Mouse (Mus musculus) embryo, embryonic 11 days (tissue): ENCODE results near the gene Thbs4.

Source experiments
- DNase-seq: peaks from one replicate; pipeline ENCODE4 v3.0.0-alpha.2; 2015

Gene Thbs4

DNA sequence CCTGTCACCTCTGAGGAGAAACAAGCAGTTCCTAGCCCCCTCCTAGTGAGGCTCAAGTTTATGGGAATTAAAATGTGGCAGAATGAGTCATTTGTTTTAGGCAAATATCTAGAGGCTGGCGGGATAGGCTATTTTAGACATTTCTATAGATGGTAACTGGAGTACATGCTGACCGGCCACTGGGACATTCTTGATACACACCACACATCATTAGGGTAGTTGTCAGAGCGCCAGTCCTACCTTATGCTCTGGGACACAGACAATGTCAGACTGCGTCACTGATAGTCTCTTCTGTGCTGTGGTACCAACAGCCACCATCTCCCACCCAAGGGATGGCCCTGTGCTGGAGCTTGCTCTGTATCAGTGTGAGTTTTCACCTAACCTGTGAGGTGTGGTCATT is 35.5 kb downstream of the Thbs4 start:
- DNase-seq = no peak

GRCm38 (mm10) chr13:92757972-92758585 is 36.5 kb downstream of the Thbs4 start:
- no peak for DNase-seq

DNA sequence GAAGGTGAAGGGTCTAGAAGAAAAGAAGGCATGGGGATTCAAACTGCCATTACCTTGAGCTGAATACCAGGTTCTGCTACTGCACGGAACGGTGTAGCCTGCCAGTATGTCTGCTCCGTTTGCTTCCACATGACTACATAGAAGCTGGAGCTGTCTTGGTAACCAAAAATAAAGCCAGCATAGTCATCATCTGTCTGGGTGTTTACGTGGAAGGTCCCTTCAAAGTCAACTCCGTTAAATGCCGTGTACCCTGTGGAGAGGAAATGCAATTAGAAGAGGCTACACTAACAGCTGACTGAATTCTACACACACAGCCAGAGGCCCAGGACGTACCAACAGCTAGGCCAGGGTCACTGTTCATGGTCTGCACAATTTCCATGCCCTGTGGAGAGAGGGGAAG is 39.6 kb downstream of the Thbs4 start:
- no peak for DNase-seq

GRCm38 (mm10) chr13:92753676-92754075 is 40.9 kb downstream of the Thbs4 start:
- no peak for DNase-seq

GRCm38 (mm10) chr13:92751726-92752565 is 42.7 kb downstream of the Thbs4 start:
- peak; percentile 85 for DNase-seq

- DNase-seq = peak; percentile 90
Observed at GRCm38 (mm10) chr13:92750976-92751518, 43.6 kb downstream of the Thbs4 start.

DNA sequence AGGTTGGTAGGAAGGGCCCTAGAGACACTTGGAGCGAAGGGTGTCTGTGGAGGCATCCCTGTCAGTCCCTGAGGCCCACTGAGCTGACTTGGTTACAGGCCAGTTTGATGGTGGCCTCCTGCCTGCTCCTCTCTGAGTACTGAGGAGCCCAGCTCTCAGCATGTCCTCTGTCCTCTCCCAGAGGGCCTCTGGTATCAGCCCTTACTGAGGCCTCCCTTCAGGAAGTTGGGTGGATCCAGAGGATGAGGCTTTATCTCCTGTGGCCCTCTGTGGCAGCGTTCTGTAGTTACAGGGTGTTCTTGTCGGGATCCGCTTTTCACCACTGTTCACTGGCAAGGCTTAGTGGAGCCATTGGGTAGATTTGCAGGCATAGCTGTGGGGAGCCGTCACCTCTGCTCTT is 51.3 kb downstream of the Thbs4 start:
- DNase-seq = no peak

- no peak for DNase-seq
Observed at GRCm38 (mm10) chr13:92742886-92743285, 51.7 kb downstream of the Thbs4 start.

GRCm38 (mm10) chr13:92740671-92741270 is 53.8 kb downstream of the Thbs4 start:
- DNase-seq = peak; percentile 79

GRCm38 (mm10) chr13:92739858-92740257 is 54.8 kb downstream of the Thbs4 start:
- no peak for DNase-seq

- DNase-seq = no peak
Observed at GRCm38 (mm10) chr13:92738821-92739220, 55.8 kb downstream of the Thbs4 start.

GRCm38 (mm10) chr13:92736516-92737300 is 57.9 kb downstream of the Thbs4 start:
- DNase-seq = peak; percentile 31

GRCm38 (mm10) chr13:92735693-92736092 is 58.9 kb downstream of the Thbs4 start:
- no peak for DNase-seq

- DNase-seq = no peak
Observed at GRCm38 (mm10) chr13:92733741-92734140, 60.9 kb downstream of the Thbs4 start.

DNA sequence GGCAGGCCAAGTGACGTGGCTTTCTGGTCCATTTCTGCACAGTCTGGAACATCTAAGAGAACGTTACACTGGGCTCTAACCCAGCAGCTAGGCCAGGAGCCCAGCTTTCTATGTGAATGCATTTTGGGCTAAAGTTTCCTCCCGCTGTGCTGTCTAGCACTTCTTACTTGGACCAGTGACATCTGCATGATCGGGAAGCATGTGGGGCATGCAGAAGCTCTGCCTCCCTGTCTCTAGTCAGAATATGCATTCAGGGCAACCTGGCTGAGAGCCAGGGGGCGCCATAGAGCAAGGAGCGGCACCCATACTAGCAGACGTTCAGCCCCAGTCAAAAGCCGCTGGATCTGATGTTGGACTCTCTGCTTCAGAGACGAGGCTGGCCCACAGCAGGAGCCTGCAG is 61.4 kb downstream of the Thbs4 start:
- peak; percentile 62 for DNase-seq

DNA sequence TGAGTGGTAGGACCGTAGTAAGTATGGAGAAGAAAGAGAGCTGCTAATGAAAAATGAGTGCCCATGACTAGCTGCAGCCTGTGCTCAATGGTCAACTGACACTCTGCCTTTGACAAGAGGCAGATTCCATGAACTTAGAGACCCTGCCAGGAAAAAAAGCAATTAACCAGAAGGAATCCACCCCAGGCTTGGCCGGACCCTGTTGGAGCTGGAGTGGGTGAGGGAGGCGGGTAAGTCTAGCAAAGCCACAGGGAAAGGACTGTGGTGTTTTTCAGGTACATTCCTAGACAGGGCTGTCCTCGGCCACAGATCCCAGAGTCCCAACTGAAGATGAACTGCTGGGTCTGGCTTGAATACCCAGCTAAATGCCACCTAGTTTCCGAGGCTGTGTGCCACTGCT is 61.8 kb downstream of the Thbs4 start:
- no peak for DNase-seq

GRCm38 (mm10) chr13:92731811-92732210 is 62.8 kb downstream of the Thbs4 start:
- no peak for DNase-seq

- no peak for DNase-seq
Observed at GRCm38 (mm10) chr13:92729811-92730210, 64.8 kb downstream of the Thbs4 start.

DNA sequence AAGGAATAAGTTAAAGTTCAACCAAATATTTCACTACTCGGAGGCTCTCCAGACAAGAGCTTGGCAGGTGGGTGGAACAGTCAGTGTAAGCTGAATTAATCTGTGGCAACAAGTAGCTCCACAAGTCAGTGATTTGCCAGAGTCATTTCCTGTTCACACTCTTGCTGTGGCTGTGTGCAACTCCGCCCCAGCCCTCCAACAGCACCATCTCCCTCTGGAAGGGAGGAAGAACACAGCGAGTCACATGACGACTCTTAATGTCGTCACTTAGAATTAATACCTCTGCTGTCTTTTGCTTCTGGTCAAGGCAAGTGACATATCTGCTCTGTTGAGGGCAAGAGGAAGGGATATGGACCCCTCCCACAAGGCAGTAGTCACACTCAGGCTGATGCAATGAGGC is 72.2 kb downstream of the Thbs4 start:
- DNase-seq = no peak

GRCm38 (mm10) chr13:92721006-92721405 is 73.6 kb downstream of the Thbs4 start:
- DNase-seq = no peak

GRCm38 (mm10) chr13:92717851-92718665 is 76.6 kb downstream of the Thbs4 start:
- DNase-seq = no peak

- no peak for DNase-seq
Observed at GRCm38 (mm10) chr13:92712619-92713018, 82.0 kb downstream of the Thbs4 start.
